Mouse (Mus musculus): ENCODE data around the gene Nfix. TPM values are rescaled to one million over a fixed set of nuclear protein-coding genes. Genes with fewer than 3 reads are reported as not detected.
"Not testable (repeated sequence)": the region's sequence is repeated elsewhere in the genome, so short reads cannot be mapped to it uniquely, and the experiment has no call there.

Nfix gene
- total and polyA plus RNA-seq, 3 experiments: 68.7 to 297 (median 274) TPM

GRCm38 (mm10) chr8:84834002-84834865 lies 34.1 kb upstream of the Nfix start:
- H3K36me3 ChIP-seq (ENCODE audit: control insufficient read depth, insufficient read depth, low read length): peaks cover 2% of the 10 kb centered on the region; the same call in 1 of the 2 replicates
- no peaks in the 10 kb centered on the region for H3K79me2 ChIP-seq (replicated peaks; ENCODE audit: control insufficient read depth, insufficient read depth, low read length)
- H3K27ac ChIP-seq: no peak overlapping the region
- intact Hi-C loops (cut with DNase I): no loop called here
- TF ChIP-seq POLR2A (IDR thresholded peaks at IDR 0.05; ENCODE audit: insufficient read depth, low read depth, low read length): no peak
- TF ChIP-seq EP300 (IDR thresholded peaks at IDR 0.05; ENCODE audit: insufficient read depth, low read depth, low read length): no peak
- no peak for TF ChIP-seq CTCF (IDR thresholded peaks at IDR 0.05)
- H3K4me1 ChIP-seq (ENCODE audit: control insufficient read depth, insufficient read depth, low read length): no peaks in the 10 kb centered on the region; the same call in 1 of the 2 replicates
- no peaks in the 10 kb centered on the region for H3K27me3 ChIP-seq (ENCODE audit: control insufficient read depth, insufficient read depth, low read length)
- H3K9ac ChIP-seq (ENCODE audit: low read depth, low read length): no peak overlapping the region
- 81% methylated on average over 19 of the region's 19 CpGs for WGBS
- no peak for DNase-seq
- H3K4me3 ChIP-seq: no peak overlapping the region

GRCm38 (mm10) chr8:84832759-84833742 lies 32.9 kb upstream of the Nfix start:
- WGBS: 46% methylated on average over 10 of the region's 10 CpGs
- DNase-seq: no peak
- H3K79me2 ChIP-seq (replicated peaks; ENCODE audit: control insufficient read depth, insufficient read depth, low read length): no peaks in the 10 kb centered on the region
- peak overlapping the region; percentile 94 for H3K27ac ChIP-seq
- intact Hi-C loops (cut with DNase I): loop anchor here (2.0 kb wide), 1 partner anchor 24 kb away; the partner anchor contains the start of gene Farsa
- H3K9ac ChIP-seq (ENCODE audit: low read depth, low read length): peak overlapping the region; percentile 98
- peaks cover 2% of the 10 kb centered on the region; the same call in 1 of the 2 replicates for H3K36me3 ChIP-seq (ENCODE audit: control insufficient read depth, insufficient read depth, low read length)
- no peaks in the 10 kb centered on the region for H3K27me3 ChIP-seq (ENCODE audit: control insufficient read depth, insufficient read depth, low read length)
- no peak for TF ChIP-seq POLR2A (IDR thresholded peaks at IDR 0.05; ENCODE audit: insufficient read depth, low read depth, low read length)
- TF ChIP-seq CTCF (IDR thresholded peaks at IDR 0.05): 0 out of 2 replicates have a peak, but pooled peaks have one; percentile 17
- peak overlapping the region; percentile 89 for H3K4me3 ChIP-seq
- H3K4me1 ChIP-seq (ENCODE audit: control insufficient read depth, insufficient read depth, low read length): no peaks in the 10 kb centered on the region; the same call in 1 of the 2 replicates

GRCm38 (mm10) chr8:84832034-84832717 lies 32.0 kb upstream of the Nfix start:
- H3K79me2 ChIP-seq (replicated peaks; ENCODE audit: control insufficient read depth, insufficient read depth, low read length): no peaks in the 10 kb centered on the region
- peak; percentile 87 to 91 for DNase-seq
- peaks cover 2% of the 10 kb centered on the region; the same call in 1 of the 2 replicates for H3K36me3 ChIP-seq (ENCODE audit: control insufficient read depth, insufficient read depth, low read length)
- H3K4me3 ChIP-seq: peak overlapping the region; percentile 89
- H3K9ac ChIP-seq (ENCODE audit: low read depth, low read length): peak overlapping the region; percentile 98
- H3K4me1 ChIP-seq (ENCODE audit: control insufficient read depth, insufficient read depth, low read length): no peaks in the 10 kb centered on the region; the same call in 1 of the 2 replicates
- TF ChIP-seq POLR2A (IDR thresholded peaks at IDR 0.05; ENCODE audit: insufficient read depth, low read depth, low read length): peak; percentile 76
- TF ChIP-seq CTCF (IDR thresholded peaks at IDR 0.05): no peak
- no peak for TF ChIP-seq EP300 (IDR thresholded peaks at IDR 0.05; ENCODE audit: insufficient read depth, low read depth, low read length)
- intact Hi-C loops (cut with DNase I): loop anchor here (2.0 kb wide), 1 partner anchor 25 kb away; the partner anchor contains the start of gene Farsa
- no peaks in the 10 kb centered on the region for H3K27me3 ChIP-seq (ENCODE audit: control insufficient read depth, insufficient read depth, low read length)
- WGBS: under 1% methylated on average over 59 of the region's 59 CpGs
- H3K27ac ChIP-seq: peak overlapping the region; percentile 94

DNA sequence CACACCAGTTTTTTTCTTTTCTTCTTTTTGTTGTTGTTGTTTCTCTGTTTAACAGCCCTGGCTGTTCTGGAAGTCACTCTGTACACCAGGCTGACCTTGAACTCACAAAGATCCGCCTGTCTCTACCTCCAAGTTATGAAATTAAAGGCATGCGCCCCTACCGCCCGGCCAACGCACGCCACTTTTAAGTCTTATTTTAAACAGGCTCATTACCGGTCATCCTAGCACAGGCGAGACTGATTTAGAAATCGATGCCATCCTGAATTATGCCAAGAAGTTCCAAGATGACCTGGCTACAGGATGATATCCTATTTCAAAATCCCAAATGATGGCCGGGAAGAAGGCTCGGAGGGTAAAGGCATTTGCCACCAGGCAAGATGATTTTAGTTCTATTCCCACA lies 31.3 kb upstream of the Nfix start, which contains the start of gene Gadd45gip1:
Gadd45gip1 (plus strand) TSS at position 33 of the 400 bp plus-strand sequence.
- DNase-seq: peak; percentile 52 to 65
- Histone ChIP-seq H3K9ac (ENCODE audit: low read depth, low read length) (peak within 1 kb of the TSS; percentile 98), H3K4me3 (peak within 1 kb of the TSS; percentile 89), H3K79me2 (replicated peaks; ENCODE audit: control insufficient read depth, insufficient read depth, low read length) (no peaks in the 10 kb centered on the region), H3K36me3 (ENCODE audit: control insufficient read depth, insufficient read depth, low read length) (peaks cover 2% of the 10 kb centered on the region; the same call in 1 of the 2 replicates), H3K4me1 (ENCODE audit: control insufficient read depth, insufficient read depth, low read length) (no peaks in the 10 kb centered on the region; the same call in 1 of the 2 replicates), H3K27me3 (ENCODE audit: control insufficient read depth, insufficient read depth, low read length) (no peaks in the 10 kb centered on the region), H3K27ac (peak within 1 kb of the TSS; percentile 94)
- 33% methylated on average over 11 of the region's 11 CpGs for WGBS
- TF ChIP-seq POLR2A (IDR thresholded peaks at IDR 0.05; ENCODE audit: insufficient read depth, low read depth, low read length) (no peak), CTCF (IDR thresholded peaks at IDR 0.05) (peak; percentile 59), EP300 (IDR thresholded peaks at IDR 0.05; ENCODE audit: insufficient read depth, low read depth, low read length) (0 out of 2 replicates have a peak, but pooled peaks have one; percentile 16)
- intact Hi-C loops (cut with DNase I): no loop called here

- H3K4me3 ChIP-seq; H3K27me3 ChIP-seq (ENCODE audit: control insufficient read depth, insufficient read depth, low read length); DNase-seq; intact Hi-C loops (cut with DNase I); H3K27ac ChIP-seq; H3K79me2 ChIP-seq (replicated peaks; ENCODE audit: control insufficient read depth, insufficient read depth, low read length); H3K9ac ChIP-seq (ENCODE audit: low read depth, low read length); H3K4me1 ChIP-seq (ENCODE audit: control insufficient read depth, insufficient read depth, low read length); H3K36me3 ChIP-seq (ENCODE audit: control insufficient read depth, insufficient read depth, low read length): not testable (repeated sequence)
- WGBS: 89% methylated on average over 2 of the region's 2 CpGs
Observed at GRCm38 (mm10) chr8:84826518-84826917, 26.4 kb upstream of the Nfix start.

All from heart, adult 2 months (tissue).